Mouse (Mus musculus) testis, adult 10 weeks (tissue): Measurements from ENCODE around the gene 1110025L11Rik. TPM values are rescaled to one million over a fixed set of nuclear protein-coding genes. Genes with fewer than 3 reads are reported as not detected.

Source experiments
- polyA plus RNA-seq: library from polyadenylated mRNA; stranded (reverse); fragments of 350-450 nt; fragmentation: Illumina TruSeq; extraction: RNeasy Lipid Tissue Mini Kit (QIAGEN cat#74804); gene quantifications from one replicate; pipeline ENCODE4 v1.2.3, GENCODE M21; 2014; ENCODE audit warnings: low read depth, low replicate concordance

The 1110025L11Rik gene
- 0.45 TPM for polyA plus RNA-seq

GRCm38 (mm10) chr16:89063902-89064301, at the start of gene 1110025L11Rik:
TSS of gene 1110025L11Rik (minus strand) at chr16:89064002.

DNA sequence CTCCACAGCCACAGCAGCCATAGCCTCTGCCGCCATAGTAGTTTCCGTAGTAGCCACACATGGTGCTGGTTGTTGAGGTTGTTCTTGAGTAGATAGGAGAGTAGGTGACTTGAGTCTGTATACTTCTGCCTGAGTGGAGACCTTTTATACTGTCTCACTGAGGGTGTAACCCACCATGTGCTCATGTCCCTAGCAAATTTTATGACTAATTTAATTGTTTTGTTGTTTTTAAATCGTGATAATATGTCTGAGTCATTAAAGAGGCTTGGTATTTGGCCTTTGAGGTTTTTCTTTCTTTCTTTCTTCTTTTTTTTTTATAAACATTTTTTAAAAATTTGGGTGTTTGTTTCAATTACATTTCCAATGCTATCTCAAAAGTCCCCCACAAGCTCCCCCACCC, 16.0 kb downstream of the 1110025L11Rik start, which contains the start of gene Krtap6-5:
Krtap6-5 (minus strand) TSS at position 101 of the 400 bp plus-strand sequence.

DNA sequence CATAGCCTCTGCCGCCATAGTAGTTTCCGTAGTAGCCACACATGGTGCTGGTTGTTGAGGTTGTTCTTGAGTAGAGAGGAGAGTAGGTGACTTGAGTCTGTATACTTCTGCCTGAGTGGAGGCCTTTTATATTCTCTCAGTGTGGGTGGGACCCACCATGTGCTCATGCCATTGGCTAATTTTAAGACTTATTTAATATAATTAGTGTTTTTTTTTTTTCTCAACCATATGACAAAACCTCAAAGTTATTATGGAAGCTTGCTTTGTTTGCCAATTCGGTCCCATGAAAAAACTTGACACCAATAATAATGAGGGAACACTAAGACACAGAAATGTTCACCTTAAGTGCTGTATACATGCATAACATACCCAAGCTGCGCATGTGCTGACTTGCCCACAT, 22.4 kb downstream of the 1110025L11Rik start, which contains the start of gene Gm10228:
Gm10228 (minus strand) TSS at position 101 of the 400 bp plus-strand sequence.

GRCm38 (mm10) chr16:89031399-89031798, 32.4 kb downstream of the 1110025L11Rik start, which contains the start of gene Krtap6-1:
TSS of gene Krtap6-1 (plus strand) at chr16:89031699.

GRCm38 (mm10) chr16:89014984-89015383, 48.8 kb downstream of the 1110025L11Rik start, which contains the start of gene Gm10229:
TSS of gene Gm10229 (plus strand) at chr16:89015284.

Other genes with a start within 250 kb of the 1110025L11Rik start
- gene Krtap15, start 243.8 kb downstream of the 1110025L11Rik start, polyA plus RNA-seq, result not detected
- gene Krtap14, start 237.9 kb downstream of the 1110025L11Rik start, polyA plus RNA-seq, result not detected
- gene Krtap19-1, start 194.6 kb downstream of the 1110025L11Rik start, polyA plus RNA-seq, result not detected
- gene Krtap19-2, start 189.7 kb downstream of the 1110025L11Rik start, polyA plus RNA-seq, result not detected
- gene Krtap19-3, start 186.0 kb downstream of the 1110025L11Rik start, polyA plus RNA-seq, result not detected
- not detected for gene Krtap19-4, start 178.9 kb downstream of the 1110025L11Rik start, polyA plus RNA-seq
- not detected for gene Krtap19-5, start 167.5 kb downstream of the 1110025L11Rik start, polyA plus RNA-seq
- not detected for gene Krtap19-9b, start 131.7 kb downstream of the 1110025L11Rik start, polyA plus RNA-seq
- gene Krtap16-3, start 101.1 kb downstream of the 1110025L11Rik start, polyA plus RNA-seq, result not detected
- not detected for gene Krtap22-2, start 53.2 kb downstream of the 1110025L11Rik start, polyA plus RNA-seq
- gene Gm10229, start 48.7 kb downstream of the 1110025L11Rik start, polyA plus RNA-seq, result not detected
- not detected for gene Krtap6-1, start 32.3 kb downstream of the 1110025L11Rik start, polyA plus RNA-seq
- not detected for gene Gm10228, start 22.5 kb downstream of the 1110025L11Rik start, polyA plus RNA-seq
- gene Krtap6-5, start 16.1 kb downstream of the 1110025L11Rik start, polyA plus RNA-seq, result not detected
- not detected for gene Krtap6-3, start 20.0 kb upstream of the 1110025L11Rik start, polyA plus RNA-seq
- gene Gm6358, start 76.8 kb upstream of the 1110025L11Rik start, polyA plus RNA-seq, result not detected
- gene Gm10061, start 87.1 kb upstream of the 1110025L11Rik start, polyA plus RNA-seq, result not detected
- gene Gm9789, start 94.0 kb upstream of the 1110025L11Rik start, polyA plus RNA-seq, result 5.7 TPM
- gene Gm7735, start 105.5 kb upstream of the 1110025L11Rik start, polyA plus RNA-seq, result not detected
- gene 1110057P08Rik, start 110.7 kb upstream of the 1110025L11Rik start, polyA plus RNA-seq, result not detected
- not detected for gene Krtap20-2, start 141.9 kb upstream of the 1110025L11Rik start, polyA plus RNA-seq